Mouse (Mus musculus): ENCODE results near the gene Gtf2f2. TPM values are rescaled to one million over a fixed set of nuclear protein-coding genes. Genes with fewer than 3 reads are reported as not detected.

Gtf2f2 gene
- polyA plus RNA-seq (2017; shearing (Covaris generic)): 10 to 100 TPM; 40.8 to 42.2 TPM

DNA sequence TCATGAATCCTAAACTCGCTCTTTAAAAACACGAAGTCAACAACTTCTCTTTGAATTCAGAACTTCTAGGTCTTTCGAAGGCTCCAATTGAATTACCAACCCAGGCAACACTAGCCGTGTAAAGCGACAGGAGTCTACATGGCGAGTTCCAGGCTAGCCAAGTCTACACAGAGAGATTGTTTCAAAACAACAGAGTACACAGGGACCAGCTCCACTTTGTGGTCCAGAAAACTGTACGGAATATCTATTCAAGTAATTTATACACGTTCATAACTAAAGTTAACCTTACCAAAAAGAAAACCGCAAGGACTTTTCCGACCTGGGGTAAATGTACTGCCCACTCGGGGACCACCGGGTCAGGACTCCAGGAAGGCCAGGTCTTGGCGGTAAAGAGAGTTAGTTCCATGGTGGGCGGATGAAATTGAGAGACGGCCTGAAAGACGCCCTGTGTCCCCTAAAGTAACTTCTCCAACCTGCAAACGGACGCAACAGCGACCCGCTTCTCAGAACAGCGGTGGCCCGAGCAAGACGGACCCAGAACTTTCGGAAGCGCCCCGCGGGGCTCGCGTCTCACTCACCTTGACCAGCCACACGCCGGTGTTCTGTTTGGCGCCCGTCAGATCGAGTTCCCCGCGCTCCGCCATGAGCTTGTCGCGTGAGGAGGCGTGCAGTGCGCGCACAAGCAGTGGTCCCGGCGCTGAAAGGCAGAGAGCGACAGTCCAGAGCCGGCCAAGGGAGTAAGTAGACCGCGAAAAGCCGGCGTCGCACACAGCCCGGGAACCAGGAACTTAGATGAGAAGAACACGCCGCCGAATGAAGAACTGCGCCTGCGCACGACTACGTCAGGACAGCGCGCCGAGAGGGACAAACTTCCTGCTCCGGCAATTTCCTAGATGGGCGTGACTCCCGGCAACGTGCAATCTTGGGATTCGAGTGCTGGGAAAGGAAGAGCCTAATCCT, at the start of gene Gtf2f2:
TSS of gene Gtf2f2 (minus strand) at position 764 of the 960 bp plus-strand sequence.
- peak; percentile 92 for ATAC-seq

DNA sequence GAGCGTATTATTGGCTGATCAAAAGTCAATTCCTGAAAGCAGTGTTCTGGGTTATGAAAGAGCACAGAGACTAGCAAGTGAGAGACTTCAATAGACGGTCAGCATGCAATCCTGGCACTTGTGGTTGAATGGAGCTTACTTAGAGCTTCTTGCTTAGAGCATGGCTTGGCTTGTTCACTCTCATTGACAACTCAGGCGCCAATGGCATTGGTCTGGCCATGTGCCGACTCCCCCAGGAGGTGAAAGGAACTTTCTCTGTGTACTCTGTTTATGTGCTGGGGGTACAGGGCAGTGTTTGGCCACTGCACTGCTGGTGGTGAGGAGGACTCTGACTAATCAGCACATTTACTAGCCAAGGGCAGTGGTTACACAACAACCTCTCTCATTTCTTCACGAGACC, 48.8 kb upstream of the Gtf2f2 start:
- no peak for ATAC-seq

DNA sequence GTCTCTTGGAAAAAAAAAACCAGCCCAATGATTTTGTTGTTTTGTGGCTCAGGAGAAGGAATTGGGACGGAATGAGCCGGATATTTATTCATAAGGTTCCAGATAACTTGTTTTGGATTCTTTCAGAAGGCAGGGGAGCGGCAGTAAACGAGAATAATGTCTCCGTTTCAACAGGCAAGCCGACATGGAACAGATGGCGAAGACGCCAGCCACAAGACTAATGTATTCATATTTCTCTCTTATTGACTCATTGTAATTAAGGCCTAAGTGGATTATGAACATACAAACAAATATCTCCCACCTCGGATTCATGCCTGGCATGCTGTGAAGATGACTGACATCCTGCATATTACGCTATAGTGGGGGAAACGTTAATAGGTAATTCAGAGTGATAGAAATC, 43.1 kb upstream of the Gtf2f2 start:
- ATAC-seq: no peak

DNA sequence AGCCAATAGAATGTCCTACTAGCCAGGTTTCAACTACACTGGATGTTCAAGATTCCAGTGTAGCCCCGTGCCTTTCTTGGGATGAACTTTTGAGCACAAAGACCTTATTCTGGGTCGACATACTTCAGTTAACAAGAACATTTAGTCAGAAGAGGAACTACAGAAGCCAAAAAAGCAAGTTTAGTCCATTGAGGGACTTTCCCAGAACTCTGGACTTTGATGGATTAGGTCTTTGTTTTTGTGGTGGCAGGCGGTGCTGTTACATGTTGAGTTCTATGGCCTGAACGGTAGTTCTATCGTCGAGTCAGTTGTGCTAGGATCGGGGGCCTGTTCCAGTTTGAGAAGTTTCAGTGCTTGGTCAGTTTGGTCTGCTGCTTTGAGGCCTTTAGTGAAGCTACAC, 41.3 kb upstream of the Gtf2f2 start:
- no peak for ATAC-seq

GRCm38 (mm10) chr14:76045767-76046166, 35.1 kb upstream of the Gtf2f2 start:
- no peak for ATAC-seq

DNA sequence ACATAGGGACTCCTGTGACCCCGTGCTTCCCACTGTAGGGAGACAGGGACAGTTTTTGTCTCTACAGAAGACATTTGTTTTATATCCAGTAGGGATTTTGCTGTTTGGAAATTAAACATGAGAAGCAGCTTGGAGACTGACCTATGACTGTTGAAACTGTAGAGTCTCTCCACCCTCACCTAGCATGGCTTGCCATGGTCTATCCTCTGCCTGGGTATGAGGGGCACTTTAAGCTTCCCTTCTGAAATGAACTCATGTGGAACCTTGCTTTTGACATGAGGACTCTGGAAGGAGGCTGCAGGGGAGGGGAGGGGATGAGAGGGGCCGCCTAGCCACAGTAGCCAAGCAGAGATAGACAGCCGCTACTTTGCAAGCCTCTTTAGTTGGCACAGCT, 33.5 kb upstream of the Gtf2f2 start:
- ATAC-seq: no peak

GRCm38 (mm10) chr14:76043251-76044163, 32.8 kb upstream of the Gtf2f2 start:
- no peak for ATAC-seq

DNA sequence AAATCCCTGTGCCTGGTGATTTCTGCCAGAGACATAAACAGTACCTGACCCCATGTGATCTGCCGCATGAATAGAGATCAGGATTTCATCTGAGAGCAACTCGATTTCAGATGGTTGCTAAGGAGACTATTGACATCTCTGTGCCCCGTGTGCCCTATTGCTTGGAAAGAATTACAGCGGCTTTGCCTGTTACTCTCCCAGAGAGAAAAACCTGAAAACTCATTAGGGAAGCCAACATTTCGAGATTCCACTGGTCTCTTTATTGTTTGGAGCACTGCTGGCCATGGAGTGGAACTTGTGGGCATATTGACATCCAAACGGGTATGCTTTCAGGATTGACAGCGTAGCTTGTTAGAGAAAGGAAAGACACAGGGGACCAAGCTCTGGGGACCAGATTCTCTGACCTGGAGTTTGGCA, 22.6 kb upstream of the Gtf2f2 start:
- no peak for ATAC-seq

- ATAC-seq: no peak
These were observed 22.0 kb upstream of the Gtf2f2 start for GRCm38 (mm10) chr14:76032671-76033136.

- ATAC-seq: no peak
These were observed 20.6 kb upstream of the Gtf2f2 start for GRCm38 (mm10) chr14:76031117-76031842.

GRCm38 (mm10) chr14:76024641-76025040, 14.0 kb upstream of the Gtf2f2 start:
- no peak for ATAC-seq

DNA sequence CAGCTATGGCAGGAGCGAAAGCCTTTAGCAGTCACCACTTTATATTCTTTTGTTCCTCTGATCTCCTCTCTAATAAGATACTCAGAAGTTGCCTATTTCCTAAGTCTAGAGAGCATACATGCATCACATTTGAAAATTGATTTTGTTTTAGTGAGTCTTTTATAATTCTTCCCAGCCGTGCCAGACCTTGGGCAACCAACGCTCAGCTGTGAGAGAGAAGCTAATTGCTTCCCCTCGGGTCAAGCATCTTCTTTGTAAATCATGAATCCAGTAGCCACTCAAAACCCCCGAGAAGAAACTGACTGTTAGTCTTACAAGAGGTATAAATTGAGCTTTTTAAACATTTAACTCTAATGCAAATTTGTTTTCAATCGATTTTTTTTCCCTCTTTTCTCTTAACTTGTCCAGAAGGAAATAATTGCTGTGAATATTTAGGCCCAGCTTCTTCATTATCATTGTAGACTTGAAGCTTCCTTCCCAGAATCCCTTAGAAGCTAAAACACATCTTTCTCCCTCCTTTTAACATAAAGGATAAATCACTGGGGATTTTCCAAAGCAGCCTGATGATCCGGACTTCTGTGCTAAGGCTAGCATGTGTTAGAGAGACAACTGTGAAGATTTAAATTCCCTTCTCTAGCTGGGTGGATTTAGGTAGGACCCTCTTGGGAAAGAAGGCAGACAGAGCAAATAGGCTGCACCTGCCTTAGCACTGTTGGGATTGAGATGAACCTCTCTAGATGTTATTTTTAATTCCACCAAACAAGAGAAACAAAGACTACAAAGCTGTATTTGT, 10.5 kb upstream of the Gtf2f2 start:
- ATAC-seq: no peak

- ATAC-seq: no peak
These were observed 9.7 kb upstream of the Gtf2f2 start for GRCm38 (mm10) chr14:76020259-76020785.

DNA sequence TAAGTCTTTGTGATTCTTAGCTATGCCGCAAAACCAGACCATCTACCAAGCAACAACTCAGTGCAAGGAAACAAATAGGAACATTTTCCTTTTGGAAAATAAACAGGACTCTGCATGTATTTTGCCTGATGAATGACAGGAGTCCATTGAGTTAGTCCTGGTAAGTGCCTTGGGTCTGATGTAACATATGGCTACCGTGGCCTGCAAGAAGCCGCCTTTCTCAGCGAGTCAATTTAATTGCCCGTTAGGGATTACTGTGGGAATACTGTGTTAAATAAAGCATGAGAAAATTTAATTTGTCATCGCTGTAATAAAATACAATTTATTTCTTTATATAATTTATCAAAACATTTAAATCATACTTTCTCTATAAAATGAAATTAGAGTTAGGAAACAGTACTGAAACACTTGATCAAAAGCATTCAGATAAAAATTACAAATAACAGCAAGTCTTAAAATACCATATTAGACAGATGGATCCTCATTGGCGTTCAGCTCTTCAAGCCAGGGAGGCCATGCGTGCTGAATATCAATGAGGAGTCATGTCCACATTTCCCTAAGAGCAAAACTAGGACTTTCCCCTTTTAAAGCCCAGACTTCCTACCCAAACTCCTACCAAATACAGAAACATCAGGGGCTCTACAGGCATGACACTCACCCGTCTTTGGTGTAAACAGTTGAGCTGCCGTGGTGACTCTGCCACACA, 7.3 kb upstream of the Gtf2f2 start:
- no peak for ATAC-seq

DNA sequence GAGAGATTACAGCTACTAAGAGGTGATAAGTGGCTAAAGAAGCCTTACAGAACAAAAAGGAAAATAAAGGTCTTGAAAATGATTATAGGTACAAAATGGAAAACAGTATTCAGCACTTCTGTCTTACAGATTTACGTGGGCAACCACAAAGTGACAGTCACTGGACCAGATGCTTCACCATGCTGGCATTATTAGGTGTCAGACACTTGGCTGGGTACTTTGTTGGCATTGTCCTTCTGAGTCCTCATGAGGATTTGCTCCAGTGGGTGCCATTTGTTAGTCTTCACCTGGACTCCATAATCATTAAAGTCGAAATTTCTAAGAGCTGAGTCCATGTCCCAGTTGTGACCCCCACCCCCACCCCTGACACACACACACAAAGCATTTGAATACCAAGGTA, 3.7 kb upstream of the Gtf2f2 start:
- ATAC-seq: no peak

DNA sequence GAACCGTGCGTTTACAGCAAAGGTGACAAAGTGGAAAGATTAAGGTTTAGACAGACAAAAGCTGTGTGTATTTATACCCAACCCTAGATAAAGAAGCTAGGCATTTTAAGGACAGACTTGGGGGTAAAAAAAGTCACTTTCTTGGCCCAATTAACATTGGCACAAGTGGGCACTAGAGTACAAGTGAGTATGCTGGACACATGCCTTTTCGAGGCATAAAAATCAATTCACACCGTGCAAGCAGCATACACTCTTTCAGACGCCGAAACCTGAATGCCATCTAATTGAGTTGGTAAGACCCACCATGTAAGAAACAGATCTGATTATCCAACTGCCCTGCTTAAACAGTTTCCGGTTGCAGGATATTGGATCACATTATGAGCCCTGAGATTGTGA, 395 bp upstream of the Gtf2f2 start:
- no peak for ATAC-seq

DNA sequence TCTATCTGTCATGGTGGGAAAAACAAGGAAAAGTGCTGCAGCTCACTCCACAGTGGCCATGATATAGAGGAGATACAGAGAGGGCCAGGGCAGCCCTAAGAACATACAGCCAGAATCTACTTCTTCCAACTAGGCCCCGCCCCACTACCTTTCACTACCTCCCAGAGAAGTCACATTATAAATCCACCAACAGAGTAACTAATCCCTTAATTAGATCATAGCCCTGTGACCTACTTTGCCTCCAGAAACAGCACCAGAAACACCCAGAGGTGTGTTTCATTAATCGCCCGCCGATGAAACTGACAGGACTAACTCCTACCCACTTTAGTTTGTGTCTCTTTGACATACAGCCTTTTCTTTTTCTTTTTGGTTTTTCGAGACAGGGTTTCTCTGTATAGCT, 1.5 kb downstream of the Gtf2f2 start:
- ATAC-seq: no peak

DNA sequence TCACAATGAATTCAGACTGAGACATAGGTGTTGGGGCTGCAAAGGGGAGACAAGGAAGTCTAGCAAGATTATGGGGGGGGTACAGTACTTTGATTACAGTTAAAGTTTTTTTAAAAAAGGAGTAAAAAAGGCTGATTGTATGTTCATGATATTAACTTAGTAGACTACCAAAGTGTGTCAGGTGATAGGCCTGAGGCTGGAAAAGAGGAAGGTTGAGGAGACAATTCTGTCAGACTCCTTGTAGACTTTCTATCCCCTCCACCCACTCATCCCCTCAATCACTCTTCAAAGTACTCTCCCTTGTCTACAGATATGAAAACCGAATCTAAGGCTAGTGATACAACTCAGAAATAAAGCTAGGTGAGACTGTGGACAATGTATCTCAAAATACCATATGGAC, 2.5 kb downstream of the Gtf2f2 start:
- ATAC-seq: no peak

GRCm38 (mm10) chr14:76005011-76005410, 5.7 kb downstream of the Gtf2f2 start:
- no peak for ATAC-seq

GRCm38 (mm10) chr14:76001781-76002180, 8.9 kb downstream of the Gtf2f2 start:
- ATAC-seq: no peak

DNA sequence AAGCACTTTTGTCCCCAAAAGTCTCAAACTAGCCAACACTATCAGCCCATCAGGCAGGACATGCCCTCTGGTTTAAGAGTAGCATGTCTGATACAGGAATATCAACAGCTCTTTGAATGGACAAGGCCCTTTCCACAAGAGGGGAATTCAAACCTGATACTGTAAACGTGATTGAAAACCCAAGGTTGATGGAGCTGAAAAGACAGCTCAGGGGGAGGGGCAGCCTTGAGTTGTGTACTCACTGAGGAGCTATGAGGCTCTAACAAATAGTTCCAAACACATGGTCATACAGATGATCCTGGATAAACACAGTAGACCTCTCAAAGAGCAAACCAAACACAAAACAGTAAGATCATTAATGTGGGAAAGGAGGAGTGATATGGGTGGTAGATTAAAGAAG, 12.6 kb downstream of the Gtf2f2 start:
- no peak for ATAC-seq
